Mouse (Mus musculus): Measurements from ENCODE around the gene Cldn10.

Gene Cldn10

GRCm38 (mm10) chr14:118864905-118865304 is 77.2 kb downstream of the Cldn10 start:
- no peak for DNase-seq (ENCODE audit: low spot score in 2 of 2)

GRCm38 (mm10) chr14:118866014-118866811 is 78.5 kb downstream of the Cldn10 start:
- DNase-seq (ENCODE audit: low spot score in 2 of 2) = no peak

GRCm38 (mm10) chr14:118867366-118867765 is 79.7 kb downstream of the Cldn10 start:
- no peak for DNase-seq (ENCODE audit: low spot score in 2 of 2)

GRCm38 (mm10) chr14:118868102-118868724 is 80.5 kb downstream of the Cldn10 start:
- no peak for DNase-seq (ENCODE audit: low spot score in 2 of 2)

GRCm38 (mm10) chr14:118869712-118870111 is 82.0 kb downstream of the Cldn10 start:
- DNase-seq (ENCODE audit: low spot score in 2 of 2) = no peak

GRCm38 (mm10) chr14:118874126-118874525 is 86.4 kb downstream of the Cldn10 start:
- DNase-seq (ENCODE audit: low spot score in 2 of 2) = no peak

GRCm38 (mm10) chr14:118874786-118875415 is 87.2 kb downstream of the Cldn10 start:
- DNase-seq (ENCODE audit: low spot score in 2 of 2) = no peak

- DNase-seq (ENCODE audit: low spot score in 2 of 2) = no peak
Measured at GRCm38 (mm10) chr14:118878346-118878910, 90.7 kb downstream of the Cldn10 start.

GRCm38 (mm10) chr14:118880696-118881095 is 93.0 kb downstream of the Cldn10 start:
- DNase-seq (ENCODE audit: low spot score in 2 of 2) = no peak

- DNase-seq (ENCODE audit: low spot score in 2 of 2) = no peak
Measured at GRCm38 (mm10) chr14:118883344-118884249, 95.9 kb downstream of the Cldn10 start.

- no peak for DNase-seq (ENCODE audit: low spot score in 2 of 2)
Measured at GRCm38 (mm10) chr14:118884250-118884556, 96.5 kb downstream of the Cldn10 start.

GRCm38 (mm10) chr14:118890101-118890500 is 102.4 kb downstream of the Cldn10 start:
- peak; percentile 61 to 78 for DNase-seq (ENCODE audit: low spot score in 2 of 2)

GRCm38 (mm10) chr14:118895228-118895627 is 107.5 kb downstream of the Cldn10 start:
- no peak for DNase-seq (ENCODE audit: low spot score in 2 of 2)

- no peak for DNase-seq (ENCODE audit: low spot score in 2 of 2)
Measured at GRCm38 (mm10) chr14:118895655-118896054, 107.9 kb downstream of the Cldn10 start.

- no peak for DNase-seq (ENCODE audit: low spot score in 2 of 2)
Measured at GRCm38 (mm10) chr14:118899940-118900339, 112.2 kb downstream of the Cldn10 start.

- no peak for DNase-seq (ENCODE audit: low spot score in 2 of 2)
Measured at GRCm38 (mm10) chr14:118900911-118901310, 113.2 kb downstream of the Cldn10 start.

- peak in 1 of 2 experiments; percentile 37 for DNase-seq (ENCODE audit: low spot score in 2 of 2)
Measured at GRCm38 (mm10) chr14:118903397-118903796, 115.7 kb downstream of the Cldn10 start.

- no peak for DNase-seq (ENCODE audit: low spot score in 2 of 2)
Measured at GRCm38 (mm10) chr14:118903867-118904562, 116.3 kb downstream of the Cldn10 start.

GRCm38 (mm10) chr14:118907592-118907991 is 119.9 kb downstream of the Cldn10 start:
- DNase-seq (ENCODE audit: low spot score in 2 of 2) = no peak

GRCm38 (mm10) chr14:118909872-118910271 is 122.2 kb downstream of the Cldn10 start:
- DNase-seq (ENCODE audit: low spot score in 2 of 2) = no peak
